Comparison of ENCODE assay signal across 25 mouse cellular contexts in genomic region chrX:111404816-111405215, GRCm38 (mm10).
"Had no signal": no experiment of that assay in that cellular context is flagged by ENCODE, and none has a peak within 500 bp of the region (broad histone marks: within the 10 kb centered on the region; RNA-seq: fewer than 3 reads in every experiment).

No protein-coding gene starts in this region.

- DNase-seq: cerebellum, adult 9-10 months; cerebellum, adult 9-11 months; cerebellum, postnatal 10 days; cerebellum, postnatal 14 days; cerebellum, postnatal 25 days; cerebellum, postnatal 36 days; embryo, embryonic 11 days; forebrain, postnatal 0 days; gastrocnemius, adult 2 months; gastrocnemius, postnatal 10 days; gastrocnemius, postnatal 14 days; gastrocnemius, postnatal 25 days; gastrocnemius, postnatal 36 days; heart, adult 11 months; heart, adult 18-20 months; heart, adult 2 months had no signal

- H3K4me1 ChIP-seq: embryonic facial prominence, embryonic 10.5 days; embryonic facial prominence, embryonic 12.5 days; embryonic facial prominence, embryonic 13.5 days; embryonic facial prominence, embryonic 15.5 days; forebrain, embryonic 10.5 days; forebrain, embryonic 12.5 days; forebrain, embryonic 13.5 days; forebrain, embryonic 15.5 days had no signal

- H3K9ac ChIP-seq: embryonic facial prominence, embryonic 12.5 days; embryonic facial prominence, embryonic 13.5 days; embryonic facial prominence, embryonic 15.5 days; forebrain, embryonic 12.5 days; forebrain, embryonic 13.5 days; forebrain, embryonic 15.5 days; forebrain, postnatal 0 days had no signal

- H3K4me3 ChIP-seq: embryonic facial prominence, embryonic 10.5 days; embryonic facial prominence, embryonic 12.5 days; embryonic facial prominence, embryonic 13.5 days; embryonic facial prominence, embryonic 15.5 days; erythroblast, embryonic 14.5 days; forebrain, embryonic 10.5 days; forebrain, embryonic 12.5 days; forebrain, embryonic 13.5 days; forebrain, embryonic 15.5 days; gastrocnemius, adult 2 months; heart, adult 2 months had no signal

- H3K27ac ChIP-seq: embryonic facial prominence, embryonic 10.5 days; embryonic facial prominence, embryonic 12.5 days; embryonic facial prominence, embryonic 13.5 days; embryonic facial prominence, embryonic 15.5 days; forebrain, embryonic 10.5 days; forebrain, embryonic 12.5 days; forebrain, embryonic 13.5 days; forebrain, embryonic 15.5 days; gastrocnemius, adult 2 months; heart, adult 2 months had no signal

- H3K36me3 ChIP-seq: embryonic facial prominence, embryonic 10.5 days; embryonic facial prominence, embryonic 12.5 days; embryonic facial prominence, embryonic 13.5 days; embryonic facial prominence, embryonic 15.5 days; forebrain, embryonic 12.5 days; forebrain, embryonic 15.5 days had no signal

- H3K9me3 ChIP-seq: embryonic facial prominence, embryonic 10.5 days; embryonic facial prominence, embryonic 12.5 days; embryonic facial prominence, embryonic 13.5 days; embryonic facial prominence, embryonic 15.5 days; forebrain, embryonic 10.5 days; forebrain, embryonic 12.5 days; forebrain, embryonic 13.5 days; forebrain, embryonic 15.5 days had no signal

- H3K27me3 ChIP-seq: embryonic facial prominence, embryonic 12.5 days; embryonic facial prominence, embryonic 13.5 days; embryonic facial prominence, embryonic 15.5 days; forebrain, embryonic 12.5 days; forebrain, embryonic 13.5 days; forebrain, embryonic 15.5 days had no signal
